Mouse (Mus musculus): Measurements from ENCODE around the gene Acsl5. TPM values are rescaled to one million over a fixed set of nuclear protein-coding genes. Genes with fewer than 3 reads are reported as not detected.

Gene Acsl5
- total RNA-seq, 4 experiments from 2014 or later = 38.6 to 47.6 (median 42.6) TPM

DNA sequence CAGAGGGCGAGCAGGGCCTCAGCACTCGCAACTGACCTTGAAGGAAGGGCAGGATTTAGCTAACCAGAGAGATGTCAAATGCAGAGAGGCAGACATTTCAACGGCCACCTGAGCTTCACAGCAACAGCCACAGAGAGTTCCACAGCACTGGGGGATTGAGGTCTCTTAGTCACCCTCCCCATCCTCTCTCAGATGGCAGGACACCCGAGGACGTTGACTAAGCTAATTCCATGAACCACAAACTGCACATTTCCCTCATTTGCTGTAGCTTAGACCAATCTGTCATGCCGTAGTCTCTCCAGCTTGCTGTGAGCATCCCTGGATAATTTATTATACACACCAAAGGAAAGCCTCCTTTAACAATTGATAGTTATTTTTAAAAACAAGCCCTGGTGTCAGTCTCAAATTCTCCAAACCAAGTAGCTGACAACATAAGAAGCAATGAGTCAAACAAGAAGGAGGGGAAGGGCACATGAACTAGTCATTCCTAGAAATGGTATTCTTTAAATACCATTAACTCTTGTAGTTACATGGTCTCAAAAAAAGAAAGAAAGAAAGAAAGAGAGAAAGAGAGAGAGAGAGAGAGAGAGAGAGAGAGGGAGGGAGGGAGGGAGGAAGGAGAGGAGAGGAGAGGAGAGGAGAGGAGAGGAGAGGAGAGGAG is 11.8 kb upstream of the Acsl5 start:
- no peak for DNase-seq (ENCODE audit: low spot score in 2 of 2)

DNA sequence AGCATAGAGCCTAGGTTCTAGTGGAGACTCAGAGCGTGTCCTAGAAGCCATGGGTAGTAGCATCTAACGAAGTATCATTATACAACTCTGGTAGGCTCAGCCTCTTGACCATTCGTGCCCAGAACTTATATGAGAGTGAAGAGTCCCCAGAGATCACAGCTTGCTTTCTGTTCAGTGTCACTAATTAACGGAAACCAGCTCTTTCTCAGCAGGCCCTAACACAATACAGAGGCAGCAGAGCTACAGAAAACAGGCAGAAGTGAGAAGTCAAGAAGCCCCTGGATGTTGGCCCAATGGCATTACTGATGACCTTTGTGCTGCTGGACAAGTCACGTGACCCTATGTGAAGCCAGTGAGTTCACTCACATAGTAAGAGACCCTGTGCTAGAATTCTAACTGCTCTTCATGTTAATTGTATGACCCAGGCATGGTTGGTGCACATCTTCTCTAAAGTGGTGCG is 10.5 kb upstream of the Acsl5 start, which contains the start of gene Gucy2g:
Gene Gucy2g (minus strand): TSS at position 51 of the 460 bp plus-strand sequence.
- no peak for DNase-seq (ENCODE audit: low spot score in 2 of 2)

DNA sequence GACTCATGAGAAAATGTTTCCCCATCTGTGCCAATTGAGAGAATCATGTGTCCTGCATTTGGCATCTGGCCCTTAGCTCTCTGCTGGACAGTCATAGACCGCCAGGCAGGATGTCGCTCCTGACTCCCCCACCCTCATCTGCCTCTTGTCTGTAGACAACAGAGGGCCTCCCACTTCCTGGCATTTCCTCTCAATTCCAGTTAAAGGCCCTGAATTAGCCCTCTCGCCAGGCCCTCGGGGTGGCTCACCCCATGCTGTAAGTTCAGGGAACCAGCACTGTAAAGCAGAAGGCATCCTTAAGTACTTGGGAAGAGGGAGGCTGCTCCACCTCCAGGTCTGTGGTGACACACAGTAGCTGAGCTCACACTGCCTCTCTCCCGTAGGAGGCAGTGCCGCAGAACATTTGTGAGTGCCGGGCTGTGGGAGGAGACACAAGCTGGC is 6.9 kb upstream of the Acsl5 start:
- peak; percentile 38 to 44 for DNase-seq (ENCODE audit: low spot score in 2 of 2)

DNA sequence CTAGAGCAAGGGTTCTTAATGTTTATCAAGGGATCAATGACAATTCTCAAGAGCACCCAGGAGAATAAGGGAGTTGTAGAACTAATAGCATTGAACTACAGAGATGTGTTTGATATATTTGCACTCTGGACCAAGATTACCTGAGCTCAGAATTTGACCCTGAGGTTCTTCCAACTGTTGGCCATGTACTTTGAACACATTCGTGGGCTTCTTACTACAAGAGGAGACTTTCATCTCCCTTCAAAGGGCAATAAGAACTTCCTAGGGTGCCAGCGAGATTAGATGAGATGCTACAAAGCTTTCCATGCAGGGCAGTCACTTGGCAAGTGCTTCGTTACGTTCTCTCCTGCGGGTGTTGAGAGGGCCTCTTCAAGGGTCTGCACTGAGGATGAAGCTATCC is 4.2 kb upstream of the Acsl5 start:
- DNase-seq (ENCODE audit: low spot score in 2 of 2) = no peak

DNA sequence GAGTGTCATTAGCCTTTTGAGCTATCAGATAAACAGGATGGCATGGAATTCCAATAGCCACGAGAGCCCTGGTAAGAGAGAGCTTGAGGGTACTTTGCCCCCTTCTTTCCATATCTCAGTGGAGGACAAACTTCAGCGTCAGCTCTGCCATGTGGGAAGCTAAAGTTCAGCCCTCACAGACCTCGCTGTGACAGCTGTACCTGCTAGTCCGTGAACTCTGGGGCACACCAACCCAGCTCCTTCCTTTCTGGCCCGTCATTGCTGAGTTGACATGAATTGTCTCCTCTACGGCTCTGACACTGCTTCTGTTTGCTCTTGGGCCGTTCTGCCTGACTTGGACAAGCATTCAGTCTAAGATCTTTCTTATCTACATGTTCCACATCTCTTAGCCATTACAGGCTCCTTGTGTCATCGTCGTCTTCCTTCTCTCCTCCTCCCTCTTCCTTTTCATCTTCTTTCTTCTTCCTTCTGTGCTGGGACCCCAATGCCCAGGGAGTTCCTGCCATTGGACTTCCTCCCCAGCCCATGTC is 3.7 kb upstream of the Acsl5 start:
- DNase-seq (ENCODE audit: low spot score in 2 of 2) = no peak

DNA sequence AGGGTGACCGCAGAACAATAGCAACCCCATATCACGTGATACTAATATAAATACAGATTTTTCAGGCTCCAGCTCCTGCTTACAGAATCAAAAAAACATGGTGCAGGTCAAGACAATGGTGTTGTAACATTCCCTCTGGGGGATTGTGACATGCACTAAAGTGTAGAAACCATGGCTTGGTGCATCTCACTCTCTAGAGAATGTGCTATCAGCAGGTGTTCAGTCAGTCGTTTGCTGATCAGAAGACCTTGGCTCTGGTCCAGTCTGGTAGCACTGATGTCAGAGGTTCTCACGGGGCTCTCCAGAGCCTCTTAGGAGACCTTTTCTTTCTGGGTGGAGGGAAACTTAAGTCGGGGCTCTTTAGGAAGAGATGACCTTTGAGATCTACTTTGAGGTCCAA is 1.3 kb upstream of the Acsl5 start:
- no peak for DNase-seq (ENCODE audit: low spot score in 2 of 2)

DNA sequence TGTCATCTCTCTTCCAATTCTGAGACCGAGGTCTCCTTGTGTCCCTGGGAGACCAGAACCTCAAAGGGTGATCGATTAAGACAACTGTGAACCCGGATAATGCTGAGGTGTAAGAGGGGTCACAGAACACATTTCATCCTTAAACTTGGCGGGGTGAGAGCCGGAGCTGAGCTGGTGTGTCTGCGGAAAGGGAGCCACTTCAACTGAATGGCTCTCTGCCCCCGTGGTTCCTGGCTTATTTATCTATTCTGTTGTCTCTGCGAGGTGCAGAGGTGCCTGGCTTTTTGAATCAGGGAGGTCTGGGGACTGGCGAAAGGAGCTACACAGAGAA is 1.5 kb downstream of the Acsl5 start:
- DNase-seq (ENCODE audit: low spot score in 2 of 2) = no peak

DNA sequence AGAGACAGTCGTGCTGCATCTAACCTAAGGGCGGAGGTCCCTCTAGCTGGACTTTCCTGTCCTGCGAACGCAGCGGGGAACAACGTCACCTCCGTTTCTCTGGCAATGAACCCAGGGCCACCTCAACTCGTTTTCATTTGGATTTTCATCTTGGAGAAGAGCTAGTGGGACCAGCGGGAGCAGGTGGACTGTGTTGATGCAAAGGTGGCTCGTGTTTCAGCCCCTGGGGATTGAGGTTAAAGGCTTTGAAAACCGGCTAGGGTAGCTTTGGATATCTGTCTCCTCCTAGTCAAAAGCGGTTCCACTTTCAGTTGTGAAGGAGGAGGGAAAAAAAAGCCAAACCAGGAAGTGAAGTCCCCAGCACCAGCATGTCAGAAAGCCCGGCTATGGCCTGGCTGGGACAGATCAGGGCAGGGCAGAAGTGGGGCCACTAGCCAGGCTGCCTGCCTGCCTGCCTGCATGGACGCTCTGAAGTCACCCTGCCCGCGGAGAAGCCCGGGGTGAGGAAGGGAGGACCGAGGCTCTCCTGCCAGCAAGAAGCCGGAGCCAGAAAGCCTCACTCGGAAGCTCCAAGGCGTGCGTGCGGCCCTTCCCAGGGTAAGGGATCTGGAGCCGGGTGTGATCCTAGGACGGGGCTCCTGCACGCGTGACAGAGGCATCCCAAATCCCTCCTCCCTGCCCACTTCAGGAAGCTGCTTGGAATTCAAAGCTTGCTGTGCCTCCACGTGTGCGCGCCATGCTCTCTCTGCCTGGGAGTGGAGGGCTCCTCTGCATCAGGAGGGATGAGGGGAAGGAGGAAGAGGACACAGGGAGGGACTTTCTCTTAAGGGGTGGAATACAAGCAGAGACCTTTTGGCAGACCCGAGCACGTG is 2.1 kb downstream of the Acsl5 start:
- peak; percentile 36 to 41 for DNase-seq (ENCODE audit: low spot score in 2 of 2)

DNA sequence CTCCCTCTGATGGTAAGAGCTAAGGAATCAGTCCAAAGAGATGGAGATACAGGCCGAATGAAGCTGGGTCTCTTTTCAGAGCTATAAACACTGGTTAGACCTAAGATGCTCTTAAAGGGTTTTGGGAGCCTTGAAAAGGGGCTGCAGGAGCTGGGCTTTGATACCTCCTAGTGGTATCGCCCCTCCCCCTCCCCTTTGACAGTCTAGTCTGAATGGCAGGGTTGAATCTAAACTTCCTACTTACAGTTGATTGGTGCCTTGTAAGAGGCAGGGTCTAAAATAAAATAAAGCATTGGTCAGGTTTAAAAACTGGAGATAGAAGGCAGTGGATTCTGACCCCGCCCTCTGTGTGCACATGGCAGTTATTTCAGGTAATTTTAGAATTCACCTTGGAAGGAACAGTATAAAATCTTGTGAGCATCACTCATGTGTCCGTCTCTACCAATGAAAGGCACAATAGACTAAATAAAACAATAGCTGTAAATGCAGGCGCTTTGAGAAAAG is 2.8 kb downstream of the Acsl5 start:
- peak in 1 of 2 experiments; percentile 20 for DNase-seq (ENCODE audit: low spot score in 2 of 2)

DNA sequence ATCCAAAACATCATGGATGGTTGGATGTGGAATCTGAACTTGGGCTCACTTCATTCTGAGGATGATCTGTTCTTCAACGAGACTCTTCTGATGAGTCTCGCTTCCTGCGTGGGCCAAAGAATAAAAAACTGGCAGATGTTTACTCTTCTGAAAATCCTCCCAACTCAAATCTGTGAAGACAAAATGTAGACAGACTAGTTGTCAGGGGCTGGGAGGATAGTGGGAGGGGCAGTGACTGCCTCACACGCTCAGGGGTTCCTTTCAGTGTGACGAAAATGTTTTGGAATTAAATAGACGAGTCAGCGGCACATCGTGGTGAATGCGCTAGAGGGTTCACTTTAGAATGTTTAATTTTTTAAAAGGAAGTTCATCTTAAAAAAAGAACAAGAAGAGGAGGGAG is 4.4 kb downstream of the Acsl5 start:
- peak in 1 of 2 experiments; percentile 20 for DNase-seq (ENCODE audit: low spot score in 2 of 2)

DNA sequence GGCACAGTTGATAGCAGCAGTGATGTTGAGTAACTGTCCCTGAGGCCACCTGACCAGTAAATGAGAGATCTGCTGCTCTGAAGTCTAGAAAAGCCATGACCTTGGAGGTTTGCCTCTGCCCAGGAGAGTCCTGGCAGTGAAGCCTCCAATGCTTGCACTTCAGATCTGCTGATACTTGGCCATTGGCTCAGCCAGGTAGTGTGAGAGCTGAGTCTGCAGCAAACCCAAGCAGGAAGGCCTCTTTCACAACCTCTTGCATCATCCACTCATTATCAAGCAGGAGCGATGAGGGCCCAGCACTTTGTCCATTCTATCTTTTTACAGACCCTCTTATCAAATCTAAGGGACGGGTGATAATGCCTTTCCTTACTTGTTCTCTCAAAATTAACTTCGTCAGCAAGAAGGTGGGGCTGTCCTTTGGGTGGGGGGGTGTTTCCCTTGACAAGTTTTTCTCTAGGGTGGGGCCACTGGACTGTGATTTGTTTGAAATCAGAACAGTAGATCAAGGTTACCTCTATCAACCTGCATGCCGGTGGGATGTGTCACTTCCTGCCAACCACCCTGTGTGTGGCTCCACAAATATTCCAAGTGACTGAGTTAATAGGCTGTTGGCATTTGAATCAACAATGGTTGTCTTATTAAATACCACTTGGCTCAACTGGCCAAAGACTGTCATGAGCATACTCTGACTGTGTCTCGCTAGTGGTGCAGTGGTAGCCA is 6.1 kb downstream of the Acsl5 start:
- DNase-seq (ENCODE audit: low spot score in 2 of 2) = no peak

DNA sequence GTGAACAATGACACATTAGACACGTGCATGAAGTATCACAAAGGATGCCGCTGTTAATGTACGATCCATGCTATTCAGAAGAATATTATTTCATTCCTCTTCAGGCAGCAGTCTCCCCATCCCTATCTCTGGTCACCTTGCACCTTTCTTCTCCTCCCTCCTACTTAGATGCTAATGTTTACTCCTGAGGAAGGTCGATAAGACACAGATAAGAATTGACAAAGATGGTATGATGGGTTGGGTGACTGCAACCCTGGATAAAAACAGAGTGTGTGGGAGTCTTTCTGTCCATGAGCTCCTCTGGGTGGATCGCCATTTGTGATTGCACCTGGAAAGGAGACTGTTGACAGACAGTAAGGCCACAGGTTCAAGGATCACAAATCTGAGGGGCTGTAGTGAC is 6.8 kb downstream of the Acsl5 start:
- DNase-seq (ENCODE audit: low spot score in 2 of 2) = no peak

DNA sequence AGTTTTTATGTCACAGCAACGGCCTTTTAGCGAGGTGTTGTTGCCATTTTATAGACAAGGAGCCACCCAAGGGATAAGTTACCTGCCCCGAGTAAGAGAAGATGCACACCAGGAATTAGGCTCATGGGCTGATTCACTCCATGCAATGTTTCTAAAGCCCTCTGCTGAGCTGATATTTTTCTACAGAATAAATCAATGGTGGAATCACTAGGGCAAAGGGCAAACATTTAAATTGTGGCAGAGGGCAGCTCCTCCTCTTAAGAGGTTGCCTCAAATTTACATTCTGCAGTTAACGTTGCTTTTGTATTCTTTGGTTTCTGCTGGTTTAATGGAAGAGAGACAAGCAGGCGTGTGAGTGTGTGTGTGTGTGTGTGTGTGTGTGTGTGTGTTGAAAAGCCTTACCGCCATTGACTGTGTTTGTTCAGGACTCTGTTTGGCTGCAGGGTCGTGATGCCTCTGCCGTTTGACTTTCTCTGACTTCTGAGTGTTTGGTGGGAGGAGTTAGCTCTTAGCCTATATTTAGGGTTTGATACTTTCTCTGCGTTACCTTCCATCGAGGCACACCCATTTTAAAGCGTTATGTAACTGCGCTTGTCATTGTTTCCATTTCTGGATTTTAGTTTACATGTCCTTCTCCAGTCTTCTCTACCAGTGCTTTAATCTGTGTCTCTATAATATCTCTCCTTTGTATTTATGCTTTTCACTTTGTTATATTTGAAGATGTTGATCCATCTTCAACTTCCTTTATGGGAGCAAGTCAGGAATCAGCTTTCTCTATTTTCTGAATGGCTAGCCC is 8.8 kb downstream of the Acsl5 start:
- DNase-seq (ENCODE audit: low spot score in 2 of 2) = no peak

DNA sequence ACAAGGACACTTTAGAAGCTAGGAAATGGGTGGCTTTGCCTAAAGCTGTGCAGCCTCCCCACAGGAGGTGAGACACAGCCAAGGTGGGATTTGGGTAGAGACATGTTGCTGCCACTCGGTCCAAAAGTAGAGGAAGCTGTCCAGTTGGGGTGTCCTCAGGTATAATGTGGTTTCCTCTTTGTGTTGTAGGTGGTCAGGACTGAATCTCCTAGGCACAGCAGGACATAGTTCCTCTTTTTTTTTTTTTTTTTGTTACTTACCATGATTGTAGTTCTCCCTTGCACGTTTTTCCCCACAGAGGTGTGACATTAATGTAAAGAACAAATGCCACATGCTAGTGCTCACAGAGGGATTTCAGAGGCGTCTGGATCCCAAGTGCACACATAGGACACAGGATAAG is 13.5 kb downstream of the Acsl5 start:
- no peak for DNase-seq (ENCODE audit: low spot score in 2 of 2)

DNA sequence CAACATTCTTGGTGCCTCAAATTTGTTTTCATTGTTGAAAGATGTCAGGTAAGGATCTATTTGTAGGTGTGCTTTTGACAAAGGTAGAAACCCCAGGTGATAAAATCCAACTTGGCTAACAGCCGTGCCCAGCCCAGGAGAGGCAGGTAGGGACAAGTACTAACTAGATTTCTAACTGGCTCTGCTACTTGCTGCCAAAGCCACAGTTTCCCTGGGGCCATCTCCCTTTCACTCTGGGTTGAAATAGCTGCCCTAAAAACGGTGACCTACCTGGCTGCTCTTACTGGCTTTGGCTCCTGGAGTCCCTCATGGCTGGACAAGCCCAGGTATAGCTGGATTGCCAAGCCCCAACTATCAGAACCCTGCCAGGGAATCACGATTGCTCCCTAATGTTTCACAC is 15.0 kb downstream of the Acsl5 start:
- DNase-seq (ENCODE audit: low spot score in 2 of 2) = no peak

DNA sequence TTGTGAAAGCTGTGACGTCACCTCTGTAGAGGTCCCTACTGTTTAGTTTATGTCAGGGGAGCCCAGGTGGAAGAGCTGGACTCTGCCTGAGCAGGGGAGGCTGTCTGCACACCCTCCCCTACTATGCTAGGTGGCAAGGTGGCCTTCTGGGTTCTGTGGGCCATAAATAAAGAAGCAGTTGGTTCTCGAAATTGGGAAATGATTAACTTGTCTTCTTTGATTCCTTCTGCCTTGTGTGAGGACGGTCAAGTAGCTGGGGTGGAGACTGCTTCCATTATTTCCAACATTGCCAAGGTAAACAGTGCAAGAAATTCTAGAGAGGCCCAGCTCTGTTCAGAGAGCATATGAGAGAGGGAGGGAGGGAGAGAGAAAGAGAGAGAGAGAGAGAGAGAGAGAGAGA is 16.4 kb downstream of the Acsl5 start:
- no peak for DNase-seq (ENCODE audit: low spot score in 2 of 2)

DNA sequence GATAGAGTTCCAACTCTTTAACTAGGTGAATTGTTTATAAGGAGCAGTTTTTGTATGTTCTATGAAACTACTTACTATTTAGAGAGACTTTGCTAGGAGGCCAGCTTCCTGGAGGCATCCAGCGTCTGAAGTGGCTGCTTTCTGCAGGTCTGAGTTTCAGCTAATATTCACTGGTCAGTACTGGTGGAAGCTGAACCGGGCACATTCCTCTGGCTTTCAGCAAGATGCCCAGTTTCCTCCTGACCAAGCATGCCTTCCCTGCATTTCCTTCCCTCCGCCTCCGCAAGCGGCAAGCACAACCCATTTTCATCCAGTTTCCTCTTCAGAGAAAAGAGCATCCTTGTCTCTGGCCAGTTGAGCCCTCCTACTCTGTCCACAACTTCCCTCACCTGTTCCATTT is 17.3 kb downstream of the Acsl5 start:
- no peak for DNase-seq (ENCODE audit: low spot score in 2 of 2)

DNA sequence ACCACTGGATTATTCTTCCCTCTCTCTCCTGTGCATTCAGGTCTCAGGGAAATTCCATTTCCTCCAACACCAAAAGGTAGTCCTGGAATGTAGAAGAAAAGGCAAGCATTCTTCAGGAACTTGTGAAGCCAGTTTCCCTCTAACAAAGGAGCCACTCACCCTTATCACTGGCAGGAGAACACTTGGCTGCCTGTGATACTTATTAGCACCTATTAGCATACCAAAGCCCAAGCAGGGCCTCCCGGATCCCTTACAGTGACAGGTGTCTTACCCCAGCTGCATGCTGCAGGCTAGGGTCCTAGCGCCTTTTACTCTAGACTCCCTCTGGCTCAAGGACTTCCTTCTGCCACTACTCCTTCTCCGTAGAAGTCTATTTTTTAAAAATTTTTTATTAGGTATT is 19.7 kb downstream of the Acsl5 start:
- DNase-seq (ENCODE audit: low spot score in 2 of 2) = no peak

DNA sequence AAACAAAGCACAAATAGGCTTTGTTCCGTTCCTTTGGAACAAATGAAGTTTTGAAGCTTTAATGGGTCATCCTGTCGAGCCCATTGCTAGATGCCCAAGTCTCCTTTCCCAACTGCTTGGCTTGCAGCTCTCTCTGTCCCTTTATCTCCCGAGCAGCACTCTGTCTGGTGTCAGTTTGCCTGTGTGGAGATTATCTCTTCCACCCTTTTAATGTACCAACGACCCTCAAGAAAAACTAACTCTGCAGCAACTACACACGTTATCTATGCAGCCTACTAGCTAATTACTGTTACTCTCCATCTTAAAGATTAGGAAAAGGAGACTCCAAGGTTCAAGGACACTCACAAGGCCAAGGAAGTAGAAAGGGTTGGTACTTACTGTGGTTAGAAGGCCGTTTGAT is 21.6 kb downstream of the Acsl5 start:
- DNase-seq (ENCODE audit: low spot score in 2 of 2) = no peak

DNA sequence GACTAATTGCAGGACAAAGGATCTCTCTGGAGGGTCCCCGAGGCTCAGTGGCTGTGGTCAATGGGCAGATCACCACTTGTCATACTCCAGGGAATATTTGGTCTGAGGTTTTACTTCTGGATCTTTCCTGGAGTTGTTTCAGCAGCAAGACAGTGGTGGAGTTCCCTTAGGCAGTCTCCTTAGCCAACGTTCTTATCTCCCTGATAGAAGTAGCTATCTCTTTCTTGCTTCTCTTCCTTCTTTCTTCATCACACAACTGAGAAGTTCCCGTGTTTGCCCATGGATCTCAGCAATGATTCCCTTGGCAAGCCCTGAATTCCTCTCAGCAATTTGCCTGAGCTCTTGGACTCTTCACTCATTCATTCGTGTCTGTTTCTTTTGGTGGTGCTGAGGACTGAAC is 24.4 kb downstream of the Acsl5 start:
- no peak for DNase-seq (ENCODE audit: low spot score in 2 of 2)

DNA sequence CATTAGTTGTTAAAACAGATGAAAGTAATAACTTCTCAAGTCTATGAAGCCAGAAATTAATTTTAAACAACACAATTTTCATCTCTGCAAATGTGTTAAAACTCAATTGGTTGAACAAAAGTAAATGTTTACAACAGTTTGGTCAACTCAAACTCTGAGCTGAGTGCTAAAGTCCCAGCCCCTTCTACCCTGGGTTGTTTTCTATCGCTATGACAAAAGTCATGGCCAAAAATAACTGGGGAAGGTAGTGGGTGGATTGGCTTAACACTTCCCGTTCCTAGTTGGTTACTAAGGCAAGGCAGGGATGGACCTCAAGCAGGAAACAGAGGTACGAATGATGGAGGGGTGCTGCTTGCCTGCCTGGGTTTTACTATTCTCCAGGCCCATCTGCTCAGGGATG is 25.0 kb downstream of the Acsl5 start:
- no peak for DNase-seq (ENCODE audit: low spot score in 2 of 2)

Data from layer of hippocampus, adult 8-10 months (tissue).